Mouse (Mus musculus) intestine, postnatal 0 days (tissue): ENCODE results near the gene Acvr2b. TPM values are rescaled to one million over a fixed set of nuclear protein-coding genes. Genes with fewer than 3 reads are reported as not detected.
"Not testable (repeated sequence)": the region's sequence is repeated elsewhere in the genome, so short reads cannot be mapped to it uniquely, and the experiment has no call there.

Experiments used
- ATAC-seq: fragments of 200-750 bp; cut with Nextera tagmentation; 2 replicates; pipeline ENCODE4 v1.8.0; 2017; ENCODE audit warnings: mild to moderate bottlenecking, moderate TSS enrichment, moderate library complexity
- H3K27ac ChIP-seq: fragments of 300-500 bp; sonication (generic); 2 replicates; pipeline ENCODE4 v1.5.1; 2014; ENCODE audit warnings: mild to moderate bottlenecking, low read depth, low read length, moderate library complexity
- H3K27me3 ChIP-seq: fragments of 300-500 bp; sonication (generic); replicated peaks from 2 replicates; pipeline ENCODE4 v1.6.1; 2014; ENCODE audit warnings: low read length, mixed read lengths; ENCODE audit not compliant: control insufficient read depth, insufficient read depth
- H3K36me3 ChIP-seq: fragments of 300-500 bp; sonication (generic); 2 replicates; pipeline ENCODE4 v1.6.1; 2014; ENCODE audit warnings: mild to moderate bottlenecking, moderate library complexity; ENCODE audit not compliant: control insufficient read depth, insufficient read depth
- H3K4me1 ChIP-seq: fragments of 300-500 bp; sonication (generic); replicated peaks from 2 replicates; pipeline ENCODE4 v1.6.1; 2014; ENCODE audit warnings: antibody characterized with exemption, low read length, mixed read lengths; ENCODE audit not compliant: control insufficient read depth, insufficient read depth
- H3K4me2 ChIP-seq: fragments of 300-500 bp; sonication (generic); replicated peaks from 2 replicates; pipeline ENCODE4 v1.6.1; 2014; ENCODE audit warnings: low read depth, mild to moderate bottlenecking, moderate library complexity
- H3K4me3 ChIP-seq: fragments of 300-500 bp; sonication (generic); 2 replicates; pipeline ENCODE4 v1.5.1; 2014; ENCODE audit warnings: low read depth, low read length
- H3K9ac ChIP-seq: fragments of 300-500 bp; sonication (generic); 2 replicates; pipeline ENCODE4 v1.6.1; 2014; ENCODE audit warnings: mild to moderate bottlenecking, low read depth, low read length
- H3K9me3 ChIP-seq: fragments of 300-500 bp; sonication (generic); 2 replicates; pipeline ENCODE4 v1.6.1; 2016; ENCODE audit warnings: mixed run types; ENCODE audit not compliant: control insufficient read depth
- CTCF ChIP-seq: sonication (generic); IDR thresholded peaks from 2 replicates; pipeline ENCODE4 v1.5.1; 2016; ENCODE audit warnings: low read depth, mild to moderate bottlenecking, control low read depth, antibody characterized with exemption, moderate library complexity
- WGBS: fragments of 180-500 bp; shearing (Covaris S2); extraction: QIAGEN DNeasy Blood & Tissue Kit; methylation state at CpG from one replicate; pipeline ENCODE4 v1.1.7; 2014; 5-methylcytosine and 5-hydroxymethylcytosine counted together
- polyA plus RNA-seq: library from polyadenylated mRNA; unstranded; fragments of >200 nt; fragmentation: Nextera tagmentation; extraction: Ambion mirVana; gene quantifications from 2 replicates; pipeline ENCODE4 v1.2.1, GENCODE M21; 2015

Acvr2b gene
- polyA plus RNA-seq, 1 experiment from 2014 or later, result 5.8 TPM

DNA sequence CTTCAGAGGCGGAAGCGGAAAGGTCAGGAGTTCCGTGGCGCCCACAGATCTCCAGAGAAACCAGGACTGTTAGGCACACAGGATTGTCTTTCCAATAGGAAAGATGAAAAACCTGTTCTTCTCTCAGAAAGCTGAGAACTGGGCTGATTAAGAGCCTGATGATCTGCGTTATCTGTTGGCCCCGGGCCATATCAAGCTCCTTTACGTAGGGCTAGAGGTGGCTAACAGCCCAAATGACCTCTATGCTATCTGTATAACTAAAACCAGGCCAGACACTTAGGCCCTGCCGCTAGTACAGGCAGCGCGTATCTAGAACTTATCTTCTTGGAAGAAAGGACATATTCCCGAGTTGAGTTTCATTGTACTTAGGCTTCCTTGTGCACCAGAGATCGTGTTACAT lies 38.7 kb upstream of the Acvr2b start:
- Histone ChIP-seq H3K4me3 (no peak overlapping the region), H3K27ac (peak overlapping the region; percentile 17; the same call in 1 of the 2 replicates), H3K9me3 (no peaks in the 10 kb centered on the region), H3K9ac (no peak overlapping the region), H3K4me2 (no peak overlapping the region; the same call in 1 of the 2 replicates), H3K27me3 (no peaks in the 10 kb centered on the region), H3K4me1 (no peaks in the 10 kb centered on the region), H3K36me3 (peaks cover 5% of the 10 kb centered on the region; the same call in 1 of the 2 replicates)
- TF ChIP-seq CTCF, result no peak
- 0 out of 2 replicates have a peak, but pooled peaks have one; percentile 42 for ATAC-seq
- WGBS, result 51% methylated on average over 12 of the region's 12 CpGs

DNA sequence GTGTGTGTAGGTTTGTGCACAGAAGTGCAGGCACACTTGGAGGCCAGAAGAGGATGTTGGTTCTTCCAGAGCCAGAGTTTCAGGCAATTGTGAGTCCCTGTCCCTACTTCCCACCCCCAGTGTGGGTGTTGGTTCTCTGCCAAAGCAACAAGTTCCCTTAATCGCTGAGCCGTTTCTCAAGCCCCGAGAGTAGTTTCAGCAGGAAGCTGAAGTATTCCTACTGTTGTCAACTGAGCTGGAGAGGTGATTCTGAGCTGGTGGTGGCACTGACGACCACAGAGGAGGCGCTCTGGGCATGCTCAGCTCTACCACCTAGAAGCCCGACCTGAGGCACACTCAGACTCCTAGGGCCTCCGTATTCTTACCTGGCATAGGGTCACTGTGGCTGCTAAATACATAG lies 36.6 kb upstream of the Acvr2b start, which contains the start of gene Slc22a14:
Slc22a14 (minus strand) TSS at position 270 of the 400 bp plus-strand sequence.
- H3K4me3 ChIP-seq, result no peak within 1 kb of the TSS
- no peak for ATAC-seq
- H3K4me1 ChIP-seq, result no peaks in the 10 kb centered on the region
- H3K36me3 ChIP-seq, result peaks cover 10% of the 10 kb centered on the region; the same call in 1 of the 2 replicates
- no peaks in the 10 kb centered on the region for H3K27me3 ChIP-seq
- H3K9me3 ChIP-seq, result no peaks in the 10 kb centered on the region
- 70% methylated on average over 7 of the region's 7 CpGs for WGBS
- no peak for TF ChIP-seq CTCF
- no peak within 1 kb of the TSS for H3K27ac ChIP-seq
- H3K4me2 ChIP-seq, result no peak within 1 kb of the TSS
- no peak within 1 kb of the TSS for H3K9ac ChIP-seq

- ATAC-seq, result peak; percentile 32; the same call in 1 of the 2 replicates
- H3K27me3 ChIP-seq, result no peaks in the 10 kb centered on the region
- no peak for TF ChIP-seq CTCF
- H3K9me3 ChIP-seq, result no peaks in the 10 kb centered on the region
- H3K27ac ChIP-seq, result no peak overlapping the region
- 78% methylated on average over 3 of the region's 3 CpGs for WGBS
- H3K36me3 ChIP-seq, result peaks cover 8% of the 10 kb centered on the region
- H3K4me3 ChIP-seq, result no peak overlapping the region
- H3K4me1 ChIP-seq, result no peaks in the 10 kb centered on the region
- no peak overlapping the region for H3K9ac ChIP-seq
- H3K4me2 ChIP-seq, result no peak overlapping the region
Observed at GRCm38 (mm10) chr9:119368367-119368766, 33.6 kb upstream of the Acvr2b start.

GRCm38 (mm10) chr9:119370770-119371169 lies 31.1 kb upstream of the Acvr2b start:
- peaks cover 14% of the 10 kb centered on the region for H3K36me3 ChIP-seq
- H3K4me3 ChIP-seq, H3K27ac ChIP-seq, ATAC-seq, H3K9me3 ChIP-seq, H3K4me2 ChIP-seq, H3K9ac ChIP-seq, H3K4me1 ChIP-seq, H3K27me3 ChIP-seq: not testable (repeated sequence)
- peak; percentile 46 for TF ChIP-seq CTCF
- 88% methylated on average over 4 of the region's 4 CpGs for whole genome bisulfite sequencing

DNA sequence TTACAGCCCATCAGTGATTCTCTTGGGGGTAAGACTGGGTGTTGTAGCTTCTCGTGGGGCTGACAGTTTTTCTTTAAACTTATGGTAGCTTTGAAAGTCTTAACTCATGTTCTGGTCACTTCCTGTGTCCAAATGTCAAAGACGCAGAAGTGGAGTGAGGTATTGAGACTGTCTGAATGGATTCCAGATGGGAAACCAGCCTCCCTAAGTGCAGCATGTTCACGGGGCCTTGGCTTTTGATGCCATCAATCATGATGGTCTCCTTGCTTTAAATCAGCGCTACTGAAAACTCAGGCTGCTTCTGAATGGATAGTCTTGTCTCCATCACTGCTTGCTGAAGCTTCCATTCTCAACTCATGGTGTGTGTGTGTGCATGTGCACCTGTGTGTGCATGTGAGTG lies 30.7 kb upstream of the Acvr2b start:
- H3K4me1 ChIP-seq, result no peaks in the 10 kb centered on the region
- no peak overlapping the region for H3K4me2 ChIP-seq
- no peak overlapping the region for H3K27ac ChIP-seq
- H3K9ac ChIP-seq, result no peak overlapping the region
- TF ChIP-seq CTCF, result no peak
- H3K9me3 ChIP-seq, result no peaks in the 10 kb centered on the region
- 81% methylated on average over 4 of the region's 4 CpGs for WGBS
- no peaks in the 10 kb centered on the region for H3K27me3 ChIP-seq
- H3K36me3 ChIP-seq, result peaks cover 14% of the 10 kb centered on the region
- no peak for ATAC-seq
- no peak overlapping the region for H3K4me3 ChIP-seq

DNA sequence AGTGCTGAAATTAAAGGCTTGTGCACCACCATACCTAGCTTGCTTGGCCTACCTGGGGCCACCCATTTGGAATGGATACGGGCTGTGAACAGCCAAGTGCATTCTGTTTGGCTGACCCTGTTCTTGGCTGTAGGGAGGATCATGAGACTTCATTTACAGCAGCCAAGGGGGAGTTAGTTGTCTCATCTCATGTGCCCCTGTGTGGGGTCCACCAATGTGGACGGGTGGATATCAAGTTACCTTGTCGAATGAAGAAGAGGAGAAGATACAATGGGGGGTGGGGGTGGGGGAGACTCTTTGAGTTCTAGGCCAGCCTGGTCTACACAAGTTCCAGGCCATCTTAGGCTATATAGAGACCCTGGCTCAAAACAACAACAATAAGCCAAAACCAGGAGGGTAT lies 26.9 kb upstream of the Acvr2b start:
- no peak overlapping the region for H3K4me2 ChIP-seq
- no peaks in the 10 kb centered on the region for H3K9me3 ChIP-seq
- no peaks in the 10 kb centered on the region for H3K27me3 ChIP-seq
- no peak for TF ChIP-seq CTCF
- no peak for ATAC-seq
- no peaks in the 10 kb centered on the region for H3K4me1 ChIP-seq
- H3K9ac ChIP-seq, result no peak overlapping the region
- H3K36me3 ChIP-seq, result peaks cover 9% of the 10 kb centered on the region
- H3K4me3 ChIP-seq, result no peak overlapping the region
- 87% methylated on average over 3 of the region's 3 CpGs for WGBS
- no peak overlapping the region for H3K27ac ChIP-seq

GRCm38 (mm10) chr9:119375556-119375955 lies 26.4 kb upstream of the Acvr2b start:
- no peaks in the 10 kb centered on the region for H3K27me3 ChIP-seq
- peaks cover 13% of the 10 kb centered on the region for H3K36me3 ChIP-seq
- H3K27ac ChIP-seq, result no peak overlapping the region
- H3K9ac ChIP-seq, result no peak overlapping the region
- H3K9me3 ChIP-seq, result no peaks in the 10 kb centered on the region
- 76% methylated on average over 6 of the region's 6 CpGs for WGBS
- H3K4me3 ChIP-seq, result no peak overlapping the region
- no peak overlapping the region for H3K4me2 ChIP-seq
- TF ChIP-seq CTCF, result no peak
- no peaks in the 10 kb centered on the region for H3K4me1 ChIP-seq
- no peak for ATAC-seq
